Mouse (Mus musculus) stomach, postnatal 0 days (tissue): Measurements from ENCODE around the gene Ccdc163. TPM values are rescaled to one million over a fixed set of nuclear protein-coding genes. Genes with fewer than 3 reads are reported as not detected.
"Not testable (repeated sequence)": the region's sequence is repeated elsewhere in the genome, so short reads cannot be mapped to it uniquely, and the experiment has no call there.

Experiments used
- ATAC-seq: fragments of 200-750 bp; cut with Nextera tagmentation; 2 replicates; pipeline ENCODE4 v1.8.0; 2017; ENCODE audit not compliant: low FRiP score, low TSS enrichment
- DNase-seq: peaks from one replicate; pipeline ENCODE4 v3.0.0-alpha.2; 2016; ENCODE audit warnings: low spot score
- H3K27ac ChIP-seq: fragments of 300-500 bp; sonication (generic); replicated peaks from 2 replicates; pipeline ENCODE4 v1.5.1; 2014; ENCODE audit warnings: mild to moderate bottlenecking, control low read depth
- H3K27me3 ChIP-seq: fragments of 300-500 bp; sonication (generic); 2 replicates; pipeline ENCODE4 v1.6.1; 2014; ENCODE audit warnings: low read length; ENCODE audit not compliant: control insufficient read depth, insufficient read depth
- H3K36me3 ChIP-seq: fragments of 300-500 bp; sonication (generic); 2 replicates; pipeline ENCODE4 v1.6.1; 2014; ENCODE audit warnings: low read length, mixed read lengths; ENCODE audit not compliant: control insufficient read depth, insufficient read depth
- H3K4me1 ChIP-seq: fragments of 300-500 bp; sonication (generic); replicated peaks from 2 replicates; pipeline ENCODE4 v1.6.1; 2014; ENCODE audit warnings: antibody characterized with exemption; ENCODE audit not compliant: control insufficient read depth, insufficient read depth
- H3K4me2 ChIP-seq: fragments of 300-500 bp; sonication (generic); replicated peaks from 2 replicates; pipeline ENCODE4 v1.6.1; 2014; ENCODE audit warnings: low read depth, mild to moderate bottlenecking, control low read depth, moderate library complexity
- H3K4me3 ChIP-seq: fragments of 300-500 bp; sonication (generic); 2 replicates; pipeline ENCODE4 v1.5.1; 2014; ENCODE audit warnings: low read depth, low read length, control low read depth
- H3K9ac ChIP-seq: fragments of 300-500 bp; sonication (generic); 2 replicates; pipeline ENCODE4 v1.6.1; 2014; ENCODE audit warnings: mild to moderate bottlenecking, low read length, control low read depth, mixed read lengths
- H3K9me3 ChIP-seq: fragments of 300-500 bp; sonication (generic); 2 replicates; pipeline ENCODE4 v1.6.1; 2016; ENCODE audit warnings: low read length; ENCODE audit not compliant: control insufficient read depth
- CTCF ChIP-seq: IDR thresholded peaks from 2 replicates; pipeline ENCODE4 v1.5.1; 2016; ENCODE audit warnings: antibody characterized with exemption, low read depth, mild to moderate bottlenecking, moderate library complexity
- EP300 ChIP-seq: optimal IDR thresholded peaks from 2 replicates; pipeline ENCODE3; 2016; ENCODE audit warnings: antibody characterized with exemption
- WGBS: fragments of 180-500 bp; shearing (Covaris S2); extraction: QIAGEN DNeasy Blood & Tissue Kit; methylation state at CpG from one replicate; pipeline ENCODE4 v1.1.7; 2014; 5-methylcytosine and 5-hydroxymethylcytosine counted together
- polyA plus RNA-seq: library from polyadenylated mRNA; unstranded; fragments of >200 nt; fragmentation: Nextera tagmentation; extraction: Ambion mirVana; gene quantifications from 2 replicates; pipeline ENCODE4 v1.2.1, GENCODE M21; 2015

Gene Ccdc163
- polyA plus RNA-seq, 1 experiment from 2014 or later, result 9.8 TPM

DNA sequence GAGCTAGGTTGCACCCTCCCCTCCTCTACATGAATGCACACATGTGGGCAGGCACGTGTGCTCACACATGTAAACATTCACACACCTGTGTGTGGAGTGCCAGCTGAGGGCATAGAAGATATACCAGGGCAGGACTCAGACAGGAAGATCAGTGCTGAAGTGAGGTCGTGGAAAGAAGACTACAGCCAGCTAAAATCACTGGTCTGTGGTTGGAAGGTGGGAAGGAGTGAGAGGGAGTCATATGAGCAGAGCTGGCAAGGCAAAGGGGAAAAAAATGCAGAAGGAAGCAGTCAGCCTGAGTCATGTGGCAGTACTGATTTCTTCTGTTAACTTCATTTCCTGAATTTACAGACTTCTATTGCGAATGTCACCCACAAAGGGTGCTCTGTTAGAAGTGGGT is 40.2 kb upstream of the Ccdc163 start:
- DNase-seq (peak; percentile 36), ATAC-seq (peak; percentile 44)
- Histone ChIP-seq H3K27me3 (no peaks in the 10 kb centered on the region), H3K36me3 (no peaks in the 10 kb centered on the region), H3K27ac (peak overlapping the region; percentile 61), H3K4me3 (no peak overlapping the region), H3K4me2 (no peak overlapping the region), H3K9me3 (no peaks in the 10 kb centered on the region), H3K9ac (no peak overlapping the region), H3K4me1 (no peaks in the 10 kb centered on the region)
- 34% methylated on average over 3 of the region's 3 CpGs for WGBS
- no peak for TF ChIP-seq CTCF
- no peak for TF ChIP-seq EP300

DNA sequence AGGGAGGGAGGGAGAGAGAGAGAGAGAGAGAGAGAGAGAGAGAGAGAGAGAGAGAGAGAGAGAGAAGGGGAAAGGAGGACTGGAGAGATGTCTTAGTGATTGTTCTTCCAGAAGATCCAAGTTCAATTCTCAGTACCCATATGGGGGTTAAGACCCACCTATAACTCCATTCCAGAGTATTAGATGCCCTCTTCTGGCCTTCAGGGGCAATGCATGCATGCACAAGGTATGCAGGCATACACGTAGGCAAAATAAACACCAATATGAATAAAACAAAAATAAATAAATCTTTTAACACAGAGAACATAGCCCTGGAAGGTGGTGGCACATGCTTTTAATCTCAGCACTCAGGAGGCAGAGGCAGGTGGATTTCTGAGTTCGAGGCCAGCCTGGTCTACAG is 39.0 kb upstream of the Ccdc163 start:
- ATAC-seq, result no peak
- Histone ChIP-seq H3K4me3 (no peak overlapping the region), H3K9me3 (no peaks in the 10 kb centered on the region), H3K4me2 (no peak overlapping the region), H3K27me3 (no peaks in the 10 kb centered on the region), H3K4me1 (no peaks in the 10 kb centered on the region), H3K36me3 (no peaks in the 10 kb centered on the region), H3K27ac (no peak overlapping the region), H3K9ac (no peak overlapping the region)
- TF ChIP-seq CTCF (peak; percentile 65), EP300 (no peak)
- WGBS, result 49% methylated on average over 2 of the region's 2 CpGs
- no peak for DNase-seq

DNA sequence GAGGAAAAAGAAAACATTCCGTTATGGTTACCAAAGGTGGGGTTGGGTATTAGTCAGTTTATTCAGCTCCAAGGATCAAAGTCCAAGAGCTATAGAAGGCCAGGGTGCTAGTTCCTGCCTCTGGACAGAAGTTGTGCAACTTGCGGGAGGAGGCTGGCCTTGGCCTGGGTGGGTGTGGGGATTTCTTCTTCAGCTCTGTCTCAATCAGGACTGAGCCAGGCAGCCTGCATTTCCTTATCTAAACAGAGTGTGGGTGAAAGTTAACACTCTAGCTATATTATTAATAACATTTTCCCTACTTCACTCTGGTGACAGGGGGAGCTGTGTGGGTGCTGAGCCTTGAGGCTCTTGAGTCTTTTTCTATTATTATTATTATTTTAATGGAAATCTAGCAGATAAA is 35.5 kb upstream of the Ccdc163 start:
- H3K4me2 ChIP-seq, result no peak overlapping the region
- no peak overlapping the region for H3K9ac ChIP-seq
- H3K4me3 ChIP-seq, result no peak overlapping the region
- no peaks in the 10 kb centered on the region for H3K4me1 ChIP-seq
- H3K27me3 ChIP-seq, result no peaks in the 10 kb centered on the region
- DNase-seq, result peak; percentile 92
- WGBS, result 17% methylated on average over 2 of the region's 2 CpGs
- no peaks in the 10 kb centered on the region for H3K9me3 ChIP-seq
- no peak for TF ChIP-seq EP300
- TF ChIP-seq CTCF, result peak; percentile 45
- H3K27ac ChIP-seq, result peak overlapping the region; percentile 5; the same call in 1 of the 2 replicates
- no peaks in the 10 kb centered on the region for H3K36me3 ChIP-seq
- peak; percentile 99 for ATAC-seq

DNA sequence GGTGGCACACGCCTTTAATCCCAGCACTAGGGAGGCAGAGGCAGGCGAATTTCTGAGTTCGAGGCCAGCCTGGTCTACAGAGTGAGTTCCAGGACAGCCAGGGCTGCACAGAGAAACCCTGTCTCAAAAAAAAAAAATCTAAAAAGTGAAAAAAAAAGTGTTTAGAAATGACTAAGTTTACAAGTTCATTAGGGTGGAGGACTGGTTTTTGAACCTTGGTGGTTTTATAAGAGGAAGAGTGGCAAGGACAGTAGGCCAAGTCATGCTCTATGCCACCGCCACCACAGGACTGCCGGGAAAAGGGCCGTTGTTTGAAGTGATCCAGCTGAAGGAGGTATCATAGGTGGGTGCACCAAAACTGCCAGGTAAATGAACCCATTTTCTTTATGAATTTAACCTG is 33.5 kb upstream of the Ccdc163 start:
- H3K4me1 ChIP-seq, H3K27ac ChIP-seq, ATAC-seq, H3K4me3 ChIP-seq, H3K9ac ChIP-seq, H3K27me3 ChIP-seq, H3K9me3 ChIP-seq, H3K36me3 ChIP-seq, DNase-seq, H3K4me2 ChIP-seq: not testable (repeated sequence)
- WGBS, result 87% methylated on average over 6 of the region's 6 CpGs

- no peaks in the 10 kb centered on the region for H3K4me1 ChIP-seq
- TF ChIP-seq EP300, result no peak
- TF ChIP-seq CTCF, result no peak
- no peaks in the 10 kb centered on the region for H3K9me3 ChIP-seq
- no peaks in the 10 kb centered on the region for H3K36me3 ChIP-seq
- H3K9ac ChIP-seq, result no peak overlapping the region
- no peak overlapping the region for H3K4me3 ChIP-seq
- DNase-seq, result no peak
- no peak overlapping the region for H3K27ac ChIP-seq
- 67% methylated on average over 3 of the region's 3 CpGs for WGBS
- ATAC-seq, result no peak
- H3K4me2 ChIP-seq, result no peak overlapping the region
- H3K27me3 ChIP-seq, result no peaks in the 10 kb centered on the region
These were observed 32.3 kb upstream of the Ccdc163 start for GRCm38 (mm10) chr4:116676027-116676426.

DNA sequence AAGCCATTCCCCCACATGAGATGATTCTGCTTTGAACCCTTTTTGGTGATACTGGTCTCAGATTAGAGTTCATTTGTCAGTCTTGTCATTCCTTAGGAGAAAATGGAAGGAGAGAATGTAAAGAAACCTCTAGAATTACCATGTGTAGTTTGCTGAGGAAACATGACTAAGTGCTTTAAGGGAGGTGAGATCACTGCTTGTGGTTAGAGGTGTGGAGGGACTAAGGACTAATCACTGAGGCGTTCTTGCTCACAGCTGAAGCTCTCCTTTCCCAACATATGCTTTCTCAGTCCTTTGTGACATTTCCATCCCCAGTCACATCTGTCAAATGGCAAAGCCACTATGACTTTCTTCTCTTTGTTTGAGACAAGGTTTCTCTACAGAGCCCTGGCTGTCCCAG is 30.5 kb upstream of the Ccdc163 start:
- ATAC-seq (peak; percentile 67), DNase-seq (no peak)
- no peak overlapping the region for H3K9ac ChIP-seq
- H3K27me3 ChIP-seq, result no peaks in the 10 kb centered on the region
- no peaks in the 10 kb centered on the region for H3K36me3 ChIP-seq
- no peak overlapping the region for H3K4me3 ChIP-seq
- WGBS, result 38% methylated on average over 1 of the region's 1 CpGs
- no peaks in the 10 kb centered on the region for H3K4me1 ChIP-seq
- no peaks in the 10 kb centered on the region for H3K9me3 ChIP-seq
- TF ChIP-seq EP300 (no peak), CTCF (no peak)
- no peak overlapping the region for H3K27ac ChIP-seq
- no peak overlapping the region for H3K4me2 ChIP-seq
